Mouse (Mus musculus) urinary bladder, adult 2 months (tissue): ENCODE data around the gene Smc2. TPM values are rescaled to one million over a fixed set of nuclear protein-coding genes. Genes with fewer than 3 reads are reported as not detected.
"Not testable (repeated sequence)": the region's sequence is repeated elsewhere in the genome, so short reads cannot be mapped to it uniquely, and the experiment has no call there.

Experiments used
- DNase-seq: peaks from one replicate; pipeline ENCODE4 v3.0.0; 2022; ENCODE audit warnings: low spot score
- polyA plus RNA-seq: library from polyadenylated mRNA; depleted of rRNA; stranded (reverse); fragments of >200 nt; gene quantifications from 2 replicates; pipeline ENCODE4 v1.2.3, GENCODE M21; 2012; rRNA removed

Smc2 gene
- 2.3 and 3.0 TPM in 2 replicates for polyA plus RNA-seq

GRCm38 (mm10) chr4:52438886-52439664, at the start of gene Smc2:
Gene Smc2, plus strand, starts transcription at chr4:52439243.
- DNase-seq = peak; percentile 76

DNA sequence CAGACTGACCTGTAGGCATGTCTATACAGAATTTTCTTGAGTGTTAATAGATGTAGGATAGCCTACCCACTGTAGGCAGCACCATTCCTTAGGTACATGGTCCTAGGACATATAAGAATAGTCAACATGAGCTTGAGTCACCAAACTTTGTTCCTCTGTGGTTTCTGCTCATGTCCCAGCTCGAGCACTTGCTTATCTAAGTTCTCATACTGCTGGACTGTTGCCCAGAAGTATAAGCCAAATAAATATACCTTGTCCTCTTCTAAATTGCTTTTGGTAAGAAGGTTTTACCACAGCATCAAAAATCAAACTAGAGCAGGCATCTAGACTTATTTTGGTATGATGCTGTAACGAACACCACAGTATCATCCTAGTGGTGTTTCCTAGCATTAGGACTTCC, 27.5 kb upstream of the Smc2 start:
- no peak for DNase-seq

DNA sequence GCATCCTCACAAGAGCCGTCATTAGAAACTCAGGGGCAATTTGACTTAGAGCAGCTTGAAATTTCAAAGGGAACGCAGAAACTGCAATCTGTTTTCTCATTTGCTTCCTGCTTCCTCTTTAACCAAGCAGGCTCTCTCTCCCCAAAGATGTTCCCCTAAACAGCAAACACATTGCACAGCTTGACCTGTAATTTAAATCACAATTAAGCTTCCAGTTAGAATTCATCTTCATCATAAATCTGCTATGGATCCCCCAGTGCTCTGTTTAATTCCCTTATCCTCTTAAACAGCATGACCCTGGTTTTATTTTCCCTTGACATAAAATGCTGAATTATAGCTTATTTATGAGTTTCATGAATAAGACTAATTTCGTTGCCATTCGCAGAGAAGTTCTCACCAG, 15.4 kb upstream of the Smc2 start:
- no peak for DNase-seq

GRCm38 (mm10) chr4:52429310-52430198, 9.5 kb upstream of the Smc2 start:
- no peak for DNase-seq

GRCm38 (mm10) chr4:52435551-52435950, 3.5 kb upstream of the Smc2 start:
- DNase-seq = not testable (repeated sequence)

DNA sequence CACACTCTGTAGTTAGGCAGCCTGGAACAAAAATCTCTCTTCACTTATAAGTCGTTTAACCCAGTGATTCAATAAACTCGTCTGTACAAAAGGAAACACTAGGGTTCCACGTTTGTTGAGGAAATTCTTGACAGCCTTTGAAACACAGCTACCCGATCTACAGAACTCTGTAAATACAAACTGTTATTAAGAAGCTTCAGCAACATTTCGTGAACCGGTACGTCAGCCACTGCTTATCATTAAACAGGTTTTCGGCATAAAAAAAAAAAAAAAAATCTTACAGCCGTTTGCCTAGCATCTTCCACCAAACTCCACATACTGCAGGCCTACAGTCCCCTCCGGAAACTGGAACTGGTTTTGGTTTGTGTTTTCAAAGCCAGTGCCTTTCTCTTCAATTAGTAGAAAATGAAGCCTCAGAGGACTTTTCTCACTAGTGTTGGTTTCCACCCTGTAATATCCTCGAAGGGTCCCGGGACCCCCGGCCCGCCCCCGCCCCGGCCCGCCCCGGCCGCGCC, 615 bp upstream of the Smc2 start:
- DNase-seq = no peak

- DNase-seq = no peak
Observed at GRCm38 (mm10) chr4:52459726-52460125, 20.7 kb downstream of the Smc2 start.

DNA sequence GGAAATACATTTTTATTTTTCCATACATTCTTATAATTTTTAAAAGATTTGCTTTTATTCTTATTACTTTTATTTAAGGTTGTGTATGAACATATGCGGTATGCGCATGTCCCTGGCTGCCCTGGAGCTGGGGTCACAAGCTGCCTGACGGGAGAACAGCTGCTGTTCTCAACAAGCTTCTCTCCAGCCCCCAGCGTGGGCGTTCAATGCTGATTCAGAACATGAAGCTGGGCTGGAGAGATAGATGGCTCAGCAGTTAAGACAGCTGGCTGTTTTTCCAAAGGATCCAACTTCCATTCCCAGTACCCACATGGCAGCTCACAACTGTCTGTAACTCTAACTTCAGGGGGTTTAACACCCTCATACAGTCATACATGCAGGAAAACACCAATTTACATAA, 22.3 kb downstream of the Smc2 start:
- DNase-seq = no peak

DNA sequence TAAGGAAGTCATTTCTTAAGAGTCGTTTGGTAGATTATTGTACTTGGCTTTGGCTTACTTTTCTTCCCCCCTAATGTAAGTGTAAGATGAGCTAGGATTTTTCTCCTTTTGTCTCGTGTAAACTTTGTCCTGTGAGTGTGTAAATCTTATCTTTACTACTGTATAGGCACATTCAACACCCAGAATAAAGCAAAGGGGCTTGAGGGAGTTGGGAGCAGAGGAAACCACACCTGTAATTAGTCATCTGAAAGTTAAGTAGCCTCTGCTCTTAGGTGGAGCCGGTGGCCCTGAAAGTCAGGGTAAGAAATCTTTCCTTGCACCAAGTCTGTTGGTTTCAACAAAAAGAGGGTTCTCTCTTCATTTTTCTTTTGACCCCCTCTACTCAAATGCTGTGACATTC, 34.4 kb downstream of the Smc2 start:
- no peak for DNase-seq

GRCm38 (mm10) chr4:52487486-52487885, 48.4 kb downstream of the Smc2 start:
- no peak for DNase-seq

DNA sequence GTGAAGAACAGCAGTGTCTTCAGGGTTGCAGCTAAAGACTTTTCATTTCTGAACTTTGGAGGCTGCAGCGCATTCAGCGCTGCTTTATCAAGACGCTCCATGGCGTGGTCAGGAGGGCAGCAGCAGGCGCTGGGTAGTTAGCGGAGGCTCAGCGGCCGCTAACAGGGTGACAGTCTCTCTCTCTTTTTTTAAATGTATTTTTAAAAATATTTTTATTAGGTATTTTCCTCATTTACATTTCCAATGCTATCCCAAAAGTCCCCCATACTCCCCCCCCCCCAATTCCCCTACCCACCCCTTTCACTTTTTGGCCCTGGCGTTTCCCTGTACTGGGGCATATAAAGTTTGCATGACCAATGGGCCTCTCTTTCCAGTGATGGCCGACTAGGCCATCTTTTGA, 58.1 kb downstream of the Smc2 start, which contains the start of gene Vma21-ps:
Vma21-ps (minus strand) TSS at position 101 of the 400 bp plus-strand sequence.
- DNase-seq = not testable (repeated sequence)

GRCm38 (mm10) chr4:52517580-52517979, 78.5 kb downstream of the Smc2 start:
- no peak for DNase-seq

GRCm38 (mm10) chr4:52519301-52519700, 80.3 kb downstream of the Smc2 start:
- DNase-seq = no peak

DNA sequence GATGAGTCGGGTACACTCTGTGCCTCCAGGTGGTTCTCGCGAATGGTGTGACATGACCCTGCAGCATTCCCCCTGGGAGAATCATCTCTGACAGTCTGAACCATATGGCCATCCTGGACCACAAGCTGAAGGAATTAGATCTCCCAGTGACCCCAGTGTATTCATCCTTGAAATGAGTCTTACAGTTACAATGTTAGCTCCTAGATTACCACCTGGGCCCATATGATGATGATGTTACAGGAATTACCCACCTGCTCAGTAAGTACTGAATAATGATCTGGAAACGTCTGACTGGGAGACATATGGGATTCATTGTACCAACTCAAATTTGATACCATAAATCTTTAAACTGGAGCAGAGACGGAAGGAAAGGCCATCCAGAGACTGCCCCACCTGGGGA, 87.4 kb downstream of the Smc2 start:
- DNase-seq = no peak

DNA sequence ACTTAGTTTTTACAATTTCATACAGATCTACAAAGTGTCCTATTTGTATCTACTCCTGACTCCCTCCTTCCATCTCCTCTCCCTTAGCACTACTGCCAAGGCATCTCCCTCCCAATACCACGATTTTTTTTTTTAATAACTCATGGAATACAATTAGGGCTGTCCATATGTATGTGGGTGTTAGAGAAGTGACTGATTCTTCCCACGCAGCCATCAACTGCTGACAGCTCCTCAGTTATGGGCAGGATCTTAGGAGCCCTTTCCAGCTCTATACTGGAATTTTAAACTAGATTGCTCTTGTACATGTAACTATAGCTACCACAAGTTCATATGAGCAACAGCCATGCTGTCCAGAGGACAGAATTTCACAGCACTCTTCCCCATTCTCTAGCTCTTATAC, 91.6 kb downstream of the Smc2 start:
- no peak for DNase-seq

Other genes with a start within 250 kb of the Smc2 start
- 1.7 and 2.0 TPM in 2 replicates for gene Vma21-ps, start 58.0 kb downstream of the Smc2 start, polyA plus RNA-seq
- gene Toporsl, start 157.0 kb downstream of the Smc2 start, polyA plus RNA-seq = not detected in 2 replicates